Mouse (Mus musculus) kidney, embryonic 15.5 days (tissue): ENCODE measurements around the gene Arhgap24. TPM values are rescaled to one million over a fixed set of nuclear protein-coding genes. Genes with fewer than 3 reads are reported as not detected.

Experiments
- ATAC-seq: fragments of 200-750 bp; cut with Nextera tagmentation; replicated peaks from 2 replicates; pipeline ENCODE4 v1.8.0; 2017; ENCODE audit warnings: moderate TSS enrichment; ENCODE audit not compliant: low FRiP score
- H3K27ac ChIP-seq: fragments of 300-500 bp; sonication (generic); 2 replicates; pipeline ENCODE4 v1.5.1; 2015; ENCODE audit warnings: mild to moderate bottlenecking, inconsistent platforms
- H3K27me3 ChIP-seq: fragments of 300-500 bp; sonication (generic); 2 replicates; pipeline ENCODE4 v1.6.1; 2015; ENCODE audit warnings: inconsistent platforms
- H3K36me3 ChIP-seq: fragments of 300-500 bp; sonication (generic); 2 replicates; pipeline ENCODE4 v1.6.1; 2015; ENCODE audit warnings: inconsistent platforms
- H3K4me1 ChIP-seq: fragments of 300-500 bp; sonication (generic); 2 replicates; pipeline ENCODE4 v1.6.1; 2015; ENCODE audit warnings: inconsistent platforms
- H3K4me2 ChIP-seq: fragments of 300-500 bp; sonication (generic); 2 replicates; pipeline ENCODE4 v1.6.1; 2015; ENCODE audit warnings: moderate library complexity, mild to moderate bottlenecking, inconsistent platforms
- H3K4me3 ChIP-seq: fragments of 300-500 bp; sonication (generic); replicated peaks from 2 replicates; pipeline ENCODE4 v1.5.1; 2015; ENCODE audit warnings: mild to moderate bottlenecking, inconsistent platforms
- H3K9ac ChIP-seq: fragments of 300-500 bp; sonication (generic); 2 replicates; pipeline ENCODE4 v1.6.1; 2015; ENCODE audit warnings: mild to moderate bottlenecking, inconsistent platforms
- H3K9me3 ChIP-seq: fragments of 300-500 bp; sonication (generic); replicated peaks from 2 replicates; pipeline ENCODE4 v1.6.1; 2016; ENCODE audit warnings: inconsistent platforms
- WGBS: fragments of 180-500 bp; shearing (Covaris S2); methylation state at CpG from one replicate; pipeline ENCODE4 v1.1.7; 2015; ENCODE audit warnings: mixed read lengths; 5-methylcytosine and 5-hydroxymethylcytosine counted together
- polyA plus RNA-seq: library from polyadenylated mRNA; unstranded; fragments of >200 nt; fragmentation: Nextera tagmentation; extraction: Ambion mirVana; gene quantifications from 2 replicates; pipeline ENCODE4 v1.2.1, GENCODE M21; 2015

The Arhgap24 gene
- polyA plus RNA-seq, 1 experiment from 2014 or later: 71.3 TPM

DNA sequence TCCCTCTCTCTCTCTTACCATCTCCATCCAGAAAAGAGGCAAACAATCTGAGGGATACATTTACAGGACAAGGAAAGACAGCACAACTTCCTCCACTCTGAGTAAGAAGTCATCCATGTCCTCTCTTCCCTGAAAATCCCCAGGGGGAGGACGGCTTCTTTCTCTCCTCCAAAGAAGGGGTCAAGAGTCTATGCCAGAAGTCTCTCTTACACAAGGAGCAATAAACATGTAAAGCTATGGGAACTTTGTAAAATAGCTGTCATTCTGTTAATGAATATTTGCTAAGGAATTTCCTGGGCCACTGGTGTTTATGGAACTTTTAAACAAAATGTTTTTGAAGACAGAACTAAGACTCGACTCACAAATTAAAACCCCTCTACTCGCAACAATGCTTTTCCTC is 248.3 kb downstream of the Arhgap24 start:
- Histone ChIP-seq H3K9ac (no peak overlapping the region), H3K4me3 (no peak overlapping the region), H3K4me1 (peaks cover 25% of the 10 kb centered on the region), H3K36me3 (no peaks in the 10 kb centered on the region), H3K27me3 (no peaks in the 10 kb centered on the region), H3K27ac (peak overlapping the region; percentile 89), H3K4me2 (no peak overlapping the region), H3K9me3 (no peaks in the 10 kb centered on the region)
- WGBS: 36% methylated on average over 3 of the region's 3 CpGs
- peak; percentile 81 for ATAC-seq

DNA sequence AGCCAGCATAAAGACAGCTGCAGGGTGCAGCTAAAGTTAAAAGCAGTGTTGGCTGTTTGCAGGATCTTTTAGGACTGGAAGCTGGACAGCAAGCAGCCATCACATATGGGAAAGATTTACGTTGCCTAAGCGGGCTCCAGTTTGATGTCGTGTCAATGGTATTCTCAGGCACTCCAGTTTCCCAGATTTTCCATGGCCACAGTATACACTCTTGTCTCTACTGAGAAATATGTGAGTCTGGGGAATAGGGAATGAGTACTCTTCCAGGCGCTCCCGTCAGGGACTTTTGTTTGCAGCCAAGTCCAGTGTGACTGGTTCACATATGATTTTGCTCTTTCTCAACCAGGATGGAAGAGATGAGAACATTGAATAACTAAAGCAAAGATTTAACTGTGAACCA is 254.9 kb downstream of the Arhgap24 start:
- Histone ChIP-seq H3K9ac (no peak overlapping the region), H3K9me3 (no peaks in the 10 kb centered on the region), H3K4me2 (no peak overlapping the region), H3K4me1 (peaks cover 13% of the 10 kb centered on the region), H3K4me3 (no peak overlapping the region), H3K27ac (peak overlapping the region; percentile 74), H3K27me3 (no peaks in the 10 kb centered on the region), H3K36me3 (no peaks in the 10 kb centered on the region)
- WGBS: 53% methylated on average over 5 of the region's 5 CpGs
- ATAC-seq: peak; percentile 54

DNA sequence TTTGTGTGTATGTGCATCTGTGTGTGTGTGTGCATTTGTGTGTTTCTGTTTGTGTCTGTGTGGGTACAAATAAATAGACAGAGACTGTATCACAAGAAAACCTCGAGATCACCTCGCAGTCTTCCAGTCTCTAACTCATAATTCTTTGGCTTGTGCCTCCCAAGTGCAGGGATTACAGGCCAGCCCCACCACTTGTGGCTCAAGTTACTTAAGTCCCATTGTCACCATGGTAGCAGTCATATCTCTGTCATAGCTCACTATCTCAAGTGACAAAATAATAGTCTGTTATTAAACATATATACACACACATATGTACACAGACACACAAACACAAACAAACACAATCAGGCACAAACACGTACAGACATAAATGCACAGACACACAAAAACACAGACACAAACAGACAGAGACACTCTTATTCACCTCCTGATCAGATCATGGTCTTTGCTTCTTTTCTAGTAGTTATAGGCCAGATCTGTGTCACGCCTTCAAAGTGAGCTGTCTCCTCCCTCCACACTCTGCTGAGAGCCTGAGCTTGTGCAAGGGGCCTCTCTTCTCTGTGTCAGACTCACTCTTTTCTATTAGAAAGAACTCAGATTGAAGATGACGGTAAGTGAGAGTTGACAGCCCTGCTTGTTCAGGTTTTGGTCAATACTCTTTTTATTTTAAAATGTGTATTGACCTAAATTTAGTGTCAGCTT is 261.5 kb downstream of the Arhgap24 start:
- 35% methylated on average over 5 of the region's 5 CpGs for WGBS
- H3K27me3 ChIP-seq: no peaks in the 10 kb centered on the region
- H3K4me1 ChIP-seq: peaks cover 28% of the 10 kb centered on the region
- H3K9ac ChIP-seq: no peak overlapping the region
- H3K4me3 ChIP-seq: no peak overlapping the region
- H3K4me2 ChIP-seq: no peak overlapping the region
- no peaks in the 10 kb centered on the region for H3K9me3 ChIP-seq
- peak; percentile 64; the same call in 1 of the 2 replicates for ATAC-seq
- H3K36me3 ChIP-seq: no peaks in the 10 kb centered on the region
- H3K27ac ChIP-seq: peak overlapping the region; percentile 11; the same call in 1 of the 2 replicates

DNA sequence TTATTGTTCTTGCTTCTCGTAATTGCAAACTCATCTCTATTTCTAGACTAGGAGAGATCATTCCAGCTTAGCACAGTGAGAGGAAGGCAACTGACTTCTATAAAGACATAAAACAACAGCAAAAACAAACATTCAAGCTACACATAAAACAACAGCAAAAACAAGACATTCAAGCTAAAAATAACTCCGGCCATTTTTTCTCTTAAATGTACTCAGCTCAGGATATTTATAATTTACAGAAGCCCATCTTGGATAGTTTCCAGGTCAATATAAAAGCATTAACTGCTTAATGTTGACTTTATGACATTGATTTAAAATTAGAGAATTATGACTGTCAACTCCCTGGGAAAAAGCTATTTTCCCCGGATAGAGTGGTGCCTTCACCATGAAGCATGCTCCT is 262.2 kb downstream of the Arhgap24 start:
- Histone ChIP-seq H3K9ac (no peak overlapping the region), H3K9me3 (no peaks in the 10 kb centered on the region), H3K4me3 (no peak overlapping the region), H3K36me3 (no peaks in the 10 kb centered on the region), H3K4me2 (no peak overlapping the region), H3K4me1 (peaks cover 30% of the 10 kb centered on the region), H3K27me3 (no peaks in the 10 kb centered on the region), H3K27ac (peak overlapping the region; percentile 11; the same call in 1 of the 2 replicates)
- 44% methylated on average over 3 of the region's 3 CpGs for WGBS
- ATAC-seq: peak; percentile 43; the same call in 1 of the 2 replicates

DNA sequence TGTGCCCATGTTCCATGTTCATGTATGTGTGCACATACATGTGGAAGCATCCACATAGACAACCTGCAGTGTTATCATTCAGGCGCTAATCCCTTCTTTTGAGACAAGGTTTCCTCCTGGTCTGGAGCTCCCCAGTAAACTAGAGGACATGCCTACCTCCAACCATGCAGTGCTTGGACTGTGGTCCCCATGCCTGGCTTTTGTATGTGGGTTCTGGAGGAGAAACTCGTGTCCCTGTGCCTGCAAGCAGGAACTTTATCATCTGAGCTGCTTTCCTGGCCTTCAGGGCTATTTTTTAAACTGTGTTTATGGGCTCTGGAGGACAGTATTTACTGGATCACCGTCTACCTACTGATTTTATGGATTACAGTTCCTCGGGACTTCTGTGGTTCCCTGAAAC is 262.9 kb downstream of the Arhgap24 start:
- H3K36me3 ChIP-seq: no peaks in the 10 kb centered on the region
- no peak overlapping the region for H3K4me2 ChIP-seq
- peaks cover 30% of the 10 kb centered on the region for H3K4me1 ChIP-seq
- no peaks in the 10 kb centered on the region for H3K9me3 ChIP-seq
- WGBS: 61% methylated on average over 4 of the region's 4 CpGs
- no peak overlapping the region for H3K27ac ChIP-seq
- H3K27me3 ChIP-seq: no peaks in the 10 kb centered on the region
- no peak overlapping the region for H3K4me3 ChIP-seq
- ATAC-seq: no peak
- no peak overlapping the region for H3K9ac ChIP-seq

GRCm38 (mm10) chr5:102748146-102748545 is 267.0 kb downstream of the Arhgap24 start:
- Histone ChIP-seq H3K9ac (no peak overlapping the region), H3K4me3 (no peak overlapping the region), H3K27ac (no peak overlapping the region), H3K27me3 (no peaks in the 10 kb centered on the region), H3K36me3 (no peaks in the 10 kb centered on the region), H3K9me3 (no peaks in the 10 kb centered on the region), H3K4me2 (no peak overlapping the region), H3K4me1 (peaks cover 32% of the 10 kb centered on the region)
- 86% methylated on average over 9 of the region's 9 CpGs for WGBS
- ATAC-seq: no peak

- Histone ChIP-seq H3K4me1 (peaks cover 26% of the 10 kb centered on the region), H3K36me3 (no peaks in the 10 kb centered on the region), H3K4me3 (no peak overlapping the region), H3K9ac (no peak overlapping the region), H3K4me2 (no peak overlapping the region), H3K27ac (no peak overlapping the region), H3K9me3 (no peaks in the 10 kb centered on the region), H3K27me3 (no peaks in the 10 kb centered on the region)
- ATAC-seq: no peak
- 66% methylated on average over 8 of the region's 8 CpGs for WGBS
Observed at GRCm38 (mm10) chr5:102749020-102749419, 267.8 kb downstream of the Arhgap24 start.

DNA sequence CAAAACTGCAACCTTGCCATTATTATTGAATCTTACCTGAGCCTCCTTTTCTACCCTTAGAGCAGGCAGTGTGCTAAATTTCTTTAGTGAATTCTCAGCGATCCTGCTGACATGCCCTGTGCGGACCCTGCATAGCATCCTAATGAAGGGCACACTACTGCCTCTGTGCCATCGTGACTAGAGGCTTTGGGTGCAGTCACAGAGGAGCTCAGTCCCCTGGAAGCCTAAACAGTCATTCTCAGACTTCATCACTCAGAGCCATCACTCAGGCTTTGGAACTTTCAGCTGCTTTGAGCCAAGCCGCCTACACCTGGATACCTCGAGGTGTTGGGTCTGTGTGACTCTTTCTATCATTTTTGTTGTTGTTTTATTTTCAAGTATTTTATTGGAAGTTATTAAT is 269.5 kb downstream of the Arhgap24 start:
- Histone ChIP-seq H3K27me3 (no peaks in the 10 kb centered on the region), H3K4me2 (no peak overlapping the region), H3K36me3 (no peaks in the 10 kb centered on the region), H3K4me3 (no peak overlapping the region), H3K4me1 (peaks cover 23% of the 10 kb centered on the region), H3K9ac (no peak overlapping the region), H3K9me3 (no peaks in the 10 kb centered on the region), H3K27ac (no peak overlapping the region)
- no peak for ATAC-seq
- 79% methylated on average over 5 of the region's 5 CpGs for WGBS

GRCm38 (mm10) chr5:102751661-102752307 is 270.6 kb downstream of the Arhgap24 start:
- ATAC-seq: peak; percentile 82; the same call in 1 of the 2 replicates
- Histone ChIP-seq H3K27ac (peak overlapping the region; percentile 69), H3K27me3 (no peaks in the 10 kb centered on the region), H3K9ac (no peak overlapping the region), H3K36me3 (no peaks in the 10 kb centered on the region), H3K4me2 (no peak overlapping the region), H3K9me3 (no peaks in the 10 kb centered on the region), H3K4me3 (no peak overlapping the region), H3K4me1 (peaks cover 26% of the 10 kb centered on the region)
- 26% methylated on average over 5 of the region's 5 CpGs for whole genome bisulfite sequencing

- Histone ChIP-seq H3K9me3 (no peaks in the 10 kb centered on the region), H3K27me3 (no peaks in the 10 kb centered on the region), H3K4me1 (peaks cover 26% of the 10 kb centered on the region), H3K4me2 (no peak overlapping the region), H3K36me3 (no peaks in the 10 kb centered on the region), H3K9ac (no peak overlapping the region), H3K27ac (peak overlapping the region; percentile 69), H3K4me3 (no peak overlapping the region)
- ATAC-seq: no peak
- 0% methylated on average over 2 of the region's 2 CpGs for WGBS
Observed at GRCm38 (mm10) chr5:102752308-102752663, 271.1 kb downstream of the Arhgap24 start.

DNA sequence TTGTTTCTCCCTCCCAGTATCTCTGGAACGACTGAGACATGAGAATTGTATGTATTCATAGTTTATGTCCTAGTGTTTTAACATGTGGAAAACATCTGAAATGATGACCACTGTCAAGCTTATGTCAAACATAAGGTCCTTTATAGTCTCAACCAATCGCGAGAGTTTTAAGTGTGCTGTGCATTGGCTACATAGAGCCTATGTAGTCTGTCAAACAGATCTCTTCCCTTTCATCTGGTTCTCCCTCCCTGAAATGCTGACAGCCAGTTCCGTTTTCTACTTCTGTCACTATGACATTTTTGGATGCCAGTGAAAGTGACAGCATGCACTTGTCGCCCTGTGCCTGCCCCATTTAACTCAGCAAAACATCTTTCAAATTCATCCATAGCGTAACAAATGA is 275.8 kb downstream of the Arhgap24 start:
- no peaks in the 10 kb centered on the region for H3K27me3 ChIP-seq
- no peak overlapping the region for H3K9ac ChIP-seq
- H3K4me3 ChIP-seq: no peak overlapping the region
- no peak for ATAC-seq
- H3K4me1 ChIP-seq: peaks cover 7% of the 10 kb centered on the region
- no peaks in the 10 kb centered on the region for H3K9me3 ChIP-seq
- WGBS: 80% methylated on average over 6 of the region's 6 CpGs
- no peak overlapping the region for H3K4me2 ChIP-seq
- no peaks in the 10 kb centered on the region for H3K36me3 ChIP-seq
- no peak overlapping the region for H3K27ac ChIP-seq

DNA sequence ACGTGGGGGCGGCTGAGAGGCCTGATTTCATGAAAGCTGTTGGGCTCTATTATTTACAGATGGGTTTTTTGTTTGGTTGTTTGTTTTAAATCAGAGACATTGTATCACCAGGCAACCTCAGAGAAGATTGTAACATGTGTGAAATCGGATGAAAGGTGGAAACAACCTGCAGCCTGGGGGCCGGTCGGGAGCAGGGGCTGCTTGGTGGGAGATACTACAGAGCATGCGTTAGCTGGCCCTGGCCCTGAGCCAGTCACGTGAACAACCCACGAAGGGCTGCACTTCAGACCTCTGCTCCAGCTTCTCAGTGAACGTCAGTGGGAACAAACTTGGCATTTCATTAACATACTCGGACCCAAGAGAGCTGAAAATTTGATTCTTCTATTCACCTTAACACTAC is 284.5 kb downstream of the Arhgap24 start:
- H3K9me3 ChIP-seq: no peaks in the 10 kb centered on the region
- H3K27me3 ChIP-seq: no peaks in the 10 kb centered on the region
- peaks cover 36% of the 10 kb centered on the region for H3K4me1 ChIP-seq
- no peak overlapping the region for H3K27ac ChIP-seq
- H3K36me3 ChIP-seq: no peaks in the 10 kb centered on the region
- H3K9ac ChIP-seq: no peak overlapping the region
- no peak overlapping the region for H3K4me3 ChIP-seq
- ATAC-seq: no peak
- no peak overlapping the region for H3K4me2 ChIP-seq
- WGBS: 82% methylated on average over 10 of the region's 10 CpGs
